ENCODE assay signal across 18 mouse cellular contexts in genomic region chr9:109948546-109948945, GRCm38 (mm10). TPM values are rescaled to one million over a fixed set of nuclear protein-coding genes. Genes with fewer than 3 reads are reported as not detected.
DNase-seq lines count a peak whose midpoint lies in the region; ATAC-seq lines count a peak whose summit lies in the region.
"Had no signal": no experiment of that assay in that cellular context is flagged by ENCODE, and none has a peak within 500 bp of the region (broad histone marks: within the 10 kb centered on the region; RNA-seq: fewer than 3 reads in every experiment).

No protein-coding gene starts in this region.

- no peak overlapping the region for H3K9ac ChIP-seq in heart, embryonic 12.5 days
- no peak overlapping the region for H3K9ac ChIP-seq in heart, embryonic 15.5 days
- H3K9ac ChIP-seq: embryonic facial prominence, embryonic 15.5 days; forebrain, embryonic 15.5 days; hindbrain, embryonic 14.5 days; intestine, embryonic 15.5 days had no signal

- H3K4me3 ChIP-seq in heart, embryonic 12.5 days: no peak overlapping the region
- H3K4me3 ChIP-seq in heart, embryonic 15.5 days: no peak overlapping the region
- H3K4me3 ChIP-seq: embryonic facial prominence, embryonic 15.5 days; forebrain, embryonic 15.5 days; hindbrain, embryonic 10.5 days; intestine, embryonic 15.5 days had no signal

- peaks cover 26% of the 10 kb centered on the region for H3K4me1 ChIP-seq in heart, embryonic 12.5 days (replicated peaks)
- peaks cover 17% of the 10 kb centered on the region for H3K4me1 ChIP-seq in heart, embryonic 15.5 days (replicated peaks)
- H3K4me1 ChIP-seq: embryonic facial prominence, embryonic 15.5 days; forebrain, embryonic 15.5 days; hindbrain, embryonic 10.5 days; intestine, embryonic 15.5 days had no signal

- H3K36me3 ChIP-seq in heart, embryonic 12.5 days: peaks cover 16% of the 10 kb centered on the region
- H3K36me3 ChIP-seq in heart, embryonic 15.5 days: no peaks in the 10 kb centered on the region
- H3K36me3 ChIP-seq: embryonic facial prominence, embryonic 15.5 days; forebrain, embryonic 15.5 days; intestine, embryonic 15.5 days had no signal

- no peaks in the 10 kb centered on the region for H3K9me3 ChIP-seq in heart, embryonic 12.5 days (replicated peaks)
- H3K9me3 ChIP-seq in heart, embryonic 15.5 days (replicated peaks): no peaks in the 10 kb centered on the region; the same call in 1 of the 2 replicates
- H3K9me3 ChIP-seq: embryonic facial prominence, embryonic 15.5 days; forebrain, embryonic 15.5 days; hindbrain, embryonic 10.5 days; intestine, embryonic 15.5 days had no signal

- no peak overlapping the region for H3K4me2 ChIP-seq in heart, embryonic 12.5 days
- 0 out of 2 replicates have a peak overlapping the region, but pooled peaks have one; percentile 1 for H3K4me2 ChIP-seq in heart, embryonic 15.5 days
- H3K4me2 ChIP-seq: embryonic facial prominence, embryonic 15.5 days; forebrain, embryonic 15.5 days; hindbrain, embryonic 14.5 days; intestine, embryonic 15.5 days had no signal

- intact Hi-C loops in heart, postnatal 14 days (cut with DNase I): no loop called here
- intact Hi-C loops in heart, postnatal 10 days (cut with DNase I): no loop called here

- ATAC-seq in heart, embryonic 12.5 days (ENCODE audit: insufficient number of reproducible peaks, low FRiP score): no peak
- ATAC-seq in heart, embryonic 15.5 days (replicated peaks; ENCODE audit: insufficient number of reproducible peaks, insufficient read depth, low FRiP score, low read depth): no peak; the same call in 1 of the 2 replicates
- ATAC-seq: forebrain, embryonic 15.5 days; intestine, embryonic 15.5 days had no signal

- peak overlapping the region; percentile 66 for H3K27ac ChIP-seq in heart, embryonic 12.5 days (ENCODE audit: poor library complexity, severe bottlenecking)
- peak overlapping the region; percentile 80 for H3K27ac ChIP-seq in heart, embryonic 15.5 days
- H3K27ac ChIP-seq: embryonic facial prominence, embryonic 15.5 days; forebrain, embryonic 15.5 days; hindbrain, embryonic 10.5 days; hindbrain, embryonic 14.5 days; intestine, embryonic 15.5 days had no signal

- DNase-seq in heart, adult 11 months: peak; percentile 73
- no peak for DNase-seq in heart, postnatal 14 days
- DNase-seq in heart, postnatal 4 days: no peak
- DNase-seq in heart, postnatal 10 days: peak; percentile 10 to 16
- DNase-seq in Muller cell, postnatal 12 days (ENCODE audit: inconsistent ontology term): no peak
- no peak for DNase-seq in gastrocnemius, adult 8-10 months (ENCODE audit: low spot score in 2 of 2)
- DNase-seq: cerebellum, adult 11-12 months; cerebellum, adult 9-11 months; cerebellum, postnatal 36 days; gastrocnemius, postnatal 14 days; kidney, adult 18-20 months had no signal

- no peaks in the 10 kb centered on the region for H3K27me3 ChIP-seq in heart, embryonic 12.5 days (replicated peaks)
- H3K27me3 ChIP-seq in heart, embryonic 15.5 days: no peaks in the 10 kb centered on the region
- H3K27me3 ChIP-seq: embryonic facial prominence, embryonic 15.5 days; forebrain, embryonic 15.5 days; intestine, embryonic 15.5 days had no signal

RNA-seq across cellular contexts. Expression of gene Map4, which starts 17.3 kb away (rescaled TPM):
- 100 to 1,000 TPM; 252 to 276 TPM for total RNA-seq in heart, postnatal 14 days (2021)
- polyA plus RNA-seq in heart, embryonic 12.5 days (2016; fragmentation: Nextera tagmentation; extraction: Ambion mirVana): 118 and 122 TPM in 2 replicates
- 100 to 1,000 TPM; 282 to 291 TPM for total RNA-seq in heart, postnatal 4 days (2021)
- 77.6 and 88.1 TPM in 2 replicates for polyA plus RNA-seq in heart, embryonic 15.5 days (2015; fragmentation: Nextera tagmentation; extraction: Ambion mirVana)
- total RNA-seq in heart, postnatal 10 days (2021): 100 to 1,000 TPM; 294 to 310 TPM
- 100 to 1,000 TPM; 475 to 623 (median 599) TPM for total RNA-seq in gastrocnemius, adult 8-10 months (2022)

Comparison
In these comparisons a context has a peak if more than half of its experiments do, and no peak if none do; other contexts are left out.
1. DNase-seq: peak in heart, adult 11 months (single experiment) and heart, postnatal 10 days (2 of 2); none in heart, postnatal 14 days (0 of 2), heart, postnatal 4 days (single experiment), Muller cell, postnatal 12 days (single experiment) and gastrocnemius, adult 8-10 months (0 of 2).